Mouse (Mus musculus) midbrain, embryonic 12.5 days (tissue): ENCODE measurements around the gene Srgn. TPM values are rescaled to one million over a fixed set of nuclear protein-coding genes. Genes with fewer than 3 reads are reported as not detected.
"Not testable (repeated sequence)": the region's sequence is repeated elsewhere in the genome, so short reads cannot be mapped to it uniquely, and the experiment has no call there.

Experiments used
- ATAC-seq: fragments of 200-750 bp; cut with Nextera tagmentation; 2 replicates; pipeline ENCODE4 v1.8.0; 2017; ENCODE audit warnings: low read depth, moderate TSS enrichment, moderate library complexity; ENCODE audit not compliant: low FRiP score
- H3K27ac ChIP-seq: fragments of 300-500 bp; sonication (generic); replicated peaks from 2 replicates; pipeline ENCODE4 v1.5.1; 2016; ENCODE audit warnings: mild to moderate bottlenecking
- H3K27me3 ChIP-seq: fragments of 300-500 bp; sonication (generic); 2 replicates; pipeline ENCODE4 v1.6.1; 2016; ENCODE audit warnings: mild to moderate bottlenecking
- H3K36me3 ChIP-seq: fragments of 300-500 bp; sonication (generic); 2 replicates; pipeline ENCODE4 v1.6.1; 2016
- H3K4me1 ChIP-seq: fragments of 300-500 bp; sonication (generic); 2 replicates; pipeline ENCODE4 v1.6.1; 2016
- H3K4me2 ChIP-seq: fragments of 300-500 bp; sonication (generic); replicated peaks from 2 replicates; pipeline ENCODE4 v1.6.1; 2016; ENCODE audit warnings: mild to moderate bottlenecking, moderate library complexity
- H3K4me3 ChIP-seq: fragments of 300-500 bp; sonication (generic); 2 replicates; pipeline ENCODE4 v1.5.1; 2016; ENCODE audit warnings: mild to moderate bottlenecking
- H3K9ac ChIP-seq: fragments of 300-500 bp; sonication (generic); replicated peaks from 2 replicates; pipeline ENCODE4 v1.6.1; 2016; ENCODE audit warnings: mild to moderate bottlenecking, moderate library complexity
- H3K9me3 ChIP-seq: fragments of 300-500 bp; sonication (generic); 2 replicates; pipeline ENCODE4 v1.6.1; 2016; ENCODE audit warnings: mild to moderate bottlenecking
- whole genome bisulfite sequencing: fragments of 180-500 bp; shearing (Covaris S2); methylation state at CpG from one replicate; pipeline ENCODE4 v1.1.7; 2016; 5-methylcytosine and 5-hydroxymethylcytosine counted together
- polyA plus RNA-seq: library from polyadenylated mRNA; unstranded; fragments of >200 nt; fragmentation: Nextera tagmentation; extraction: Ambion mirVana; gene quantifications from 2 replicates; pipeline ENCODE4 v1.2.1, GENCODE M21; 2016

Gene Srgn
- polyA plus RNA-seq, 1 experiment from 2014 or later = 6.6 TPM

DNA sequence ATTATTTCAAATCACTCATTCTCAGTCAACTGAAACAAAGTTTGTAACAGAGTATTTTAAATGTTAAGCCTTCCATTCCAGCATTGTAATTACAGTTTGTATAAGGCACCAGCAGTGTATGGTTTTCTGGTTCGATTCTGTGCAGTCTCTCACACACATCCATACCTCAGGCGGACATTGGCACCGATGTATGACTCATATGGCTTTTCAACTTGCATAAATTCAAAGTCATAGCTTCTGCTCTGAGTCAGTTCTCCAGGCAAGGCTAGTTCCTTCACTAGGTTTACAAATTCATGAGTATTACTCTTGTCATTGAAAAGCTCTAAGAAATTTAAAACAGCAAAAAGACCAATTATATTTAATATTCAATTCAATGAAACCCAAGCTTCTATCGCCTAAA lies 57.5 kb downstream of the Srgn start:
- H3K4me3 ChIP-seq = no peak overlapping the region
- no peak overlapping the region for H3K4me2 ChIP-seq
- H3K9ac ChIP-seq = no peak overlapping the region
- no peaks in the 10 kb centered on the region for H3K4me1 ChIP-seq
- no peak for ATAC-seq
- H3K27me3 ChIP-seq = no peaks in the 10 kb centered on the region
- H3K9me3 ChIP-seq = no peaks in the 10 kb centered on the region
- H3K27ac ChIP-seq = no peak overlapping the region
- 93% methylated on average over 4 of the region's 4 CpGs for WGBS
- 0 out of 2 replicates have a peak, but pooled peaks cover 11% of the 10 kb centered on the region for H3K36me3 ChIP-seq

DNA sequence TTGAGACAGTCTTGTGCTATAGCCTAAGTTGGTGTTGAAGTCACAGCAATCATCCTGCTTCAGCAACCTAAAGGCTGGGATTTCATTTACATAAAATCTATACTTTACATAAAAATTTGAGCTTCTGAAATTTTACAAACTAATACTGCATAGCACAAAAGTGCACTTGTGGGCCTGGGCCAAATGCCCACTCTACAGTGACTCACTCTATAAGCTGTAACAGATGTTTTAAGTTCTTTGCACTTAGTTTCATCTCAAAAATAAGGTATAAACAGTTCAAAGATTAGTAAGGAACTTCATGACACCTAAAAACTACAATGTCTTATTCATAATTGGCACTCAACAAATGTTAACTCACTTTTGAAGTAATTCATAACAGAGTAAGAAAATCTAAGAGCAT lies 65.9 kb downstream of the Srgn start:
- H3K27ac ChIP-seq = no peak overlapping the region
- H3K4me2 ChIP-seq = no peak overlapping the region
- no peaks in the 10 kb centered on the region for H3K4me1 ChIP-seq
- ATAC-seq = no peak
- no peaks in the 10 kb centered on the region for H3K9me3 ChIP-seq
- no peaks in the 10 kb centered on the region for H3K27me3 ChIP-seq
- no peak overlapping the region for H3K9ac ChIP-seq
- peaks cover 56% of the 10 kb centered on the region for H3K36me3 ChIP-seq
- no peak overlapping the region for H3K4me3 ChIP-seq

DNA sequence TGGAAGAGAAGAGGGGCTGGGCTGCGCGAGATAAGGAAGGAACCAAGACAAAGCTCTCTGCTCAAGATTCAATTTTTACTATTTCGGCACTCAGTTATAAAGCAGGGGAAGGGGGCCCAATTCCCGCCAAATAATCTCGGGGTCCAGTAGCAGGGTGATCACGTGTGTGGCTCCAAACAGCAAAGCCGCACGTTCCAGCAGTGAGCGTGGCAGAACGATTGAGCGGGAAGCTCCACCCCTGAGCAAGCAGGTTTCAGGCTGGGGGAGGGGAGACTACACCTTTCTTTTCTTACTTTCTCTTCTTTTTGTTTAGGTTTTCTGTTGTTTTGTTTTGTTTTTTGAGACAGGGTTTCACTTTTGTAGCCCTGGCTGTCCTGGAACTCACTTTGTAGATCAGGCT lies 75.2 kb downstream of the Srgn start:
- Histone ChIP-seq H3K36me3 (peaks cover 28% of the 10 kb centered on the region), H3K4me1 (peaks cover 16% of the 10 kb centered on the region)
- not testable (repeated sequence) for ATAC-seq, H3K27ac ChIP-seq, H3K9me3 ChIP-seq, H3K4me2 ChIP-seq, H3K27me3 ChIP-seq, H3K4me3 ChIP-seq, H3K9ac ChIP-seq
- WGBS = 74% methylated on average over 11 of the region's 11 CpGs

DNA sequence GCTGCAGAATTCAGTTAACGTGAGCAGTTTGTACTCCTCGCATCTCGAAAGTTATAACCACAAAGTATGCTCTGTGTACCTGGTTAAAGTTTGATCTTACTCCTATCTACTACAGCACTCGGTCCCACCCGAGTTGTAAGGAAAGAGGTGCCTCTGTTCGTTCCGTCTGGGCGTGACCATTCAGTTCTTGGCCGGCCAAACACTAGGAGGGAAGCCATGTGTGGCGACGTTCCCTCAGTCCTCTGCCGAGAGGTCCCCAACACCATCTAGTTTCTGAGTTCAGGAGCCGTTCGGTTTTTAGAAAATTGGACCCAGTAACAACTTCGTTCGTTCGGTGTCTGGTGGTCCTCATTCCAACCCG lies 77.0 kb downstream of the Srgn start:
- Histone ChIP-seq H3K27ac (peak overlapping the region; percentile 80), H3K4me1 (peaks cover 16% of the 10 kb centered on the region), H3K9me3 (no peaks in the 10 kb centered on the region), H3K4me3 (peak overlapping the region; percentile 94), H3K36me3 (peaks cover 32% of the 10 kb centered on the region), H3K9ac (peak overlapping the region; percentile 28; the same call in 1 of the 2 replicates), H3K4me2 (peak overlapping the region; percentile 78), H3K27me3 (no peaks in the 10 kb centered on the region)
- WGBS = 36% methylated on average over 18 of the region's 18 CpGs
- ATAC-seq = no peak; the same call in 1 of the 2 replicates

DNA sequence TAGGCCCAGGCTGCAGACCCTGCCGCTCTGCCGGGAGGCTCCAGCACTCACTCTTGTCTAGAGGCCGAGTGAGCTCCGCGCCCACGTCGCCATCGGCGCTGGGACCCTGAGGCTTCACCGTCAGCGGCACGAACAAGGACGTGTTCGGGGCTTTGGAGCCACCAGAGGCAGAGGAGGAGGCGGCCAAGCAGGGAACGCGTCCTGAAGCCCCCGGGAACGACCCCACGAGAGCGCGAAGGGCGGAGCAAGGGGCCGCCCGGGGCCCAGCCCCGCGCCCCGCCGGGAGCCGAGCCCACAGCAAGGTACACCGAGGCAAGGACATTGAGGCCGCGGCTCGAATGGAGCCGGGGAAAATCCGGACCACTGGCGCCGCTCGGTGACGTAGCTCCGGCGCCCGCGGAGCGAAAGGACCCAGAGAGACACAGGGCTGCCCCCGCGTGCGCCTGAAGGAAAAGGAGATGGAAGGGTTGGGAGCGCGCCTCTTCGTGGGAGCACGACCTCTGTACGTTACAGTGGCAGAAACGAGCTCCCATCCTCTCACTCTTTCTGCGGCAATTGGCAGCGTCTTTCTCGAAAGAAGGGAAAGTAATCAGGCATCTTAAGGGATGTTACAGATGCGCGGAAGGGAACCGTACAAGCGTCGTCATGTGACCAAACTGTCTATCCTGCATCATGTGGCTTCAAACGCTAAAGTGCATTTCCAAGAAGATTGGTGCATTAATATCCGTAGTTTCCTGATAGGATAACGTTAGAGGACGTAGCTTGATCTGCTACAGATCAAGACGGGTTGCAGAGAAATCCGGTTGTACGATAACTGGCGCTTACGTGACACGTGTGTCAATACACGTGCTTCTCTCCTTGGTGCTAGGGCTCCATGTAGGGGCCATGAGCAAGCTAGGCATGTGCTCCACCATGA lies 77.6 kb downstream of the Srgn start, which contains the start of the genes 4930507D05Rik and Supv3l1:
TSS of gene 4930507D05Rik (plus strand) at position 126 of the 916 bp plus-strand sequence.
TSS of gene Supv3l1 (minus strand) at position 375 of the 916 bp plus-strand sequence.
- H3K4me2 ChIP-seq = peak within 1 kb of the TSS; percentile 78
- peak within 1 kb of the TSS; percentile 94 for H3K4me3 ChIP-seq
- peak within 1 kb of the TSS; percentile 80 for H3K27ac ChIP-seq
- ATAC-seq = peak; percentile 86
- H3K4me1 ChIP-seq = peaks cover 16% of the 10 kb centered on the region
- H3K27me3 ChIP-seq = no peaks in the 10 kb centered on the region
- peak within 1 kb of the TSS; percentile 95 for H3K9ac ChIP-seq
- no peaks in the 10 kb centered on the region for H3K9me3 ChIP-seq
- H3K36me3 ChIP-seq = peaks cover 34% of the 10 kb centered on the region
- under 1% methylated on average over 73 of the region's 73 CpGs for WGBS

Other genes with a start within 250 kb of the Srgn start
- gene Hk1, start 147.5 kb downstream of the Srgn start, polyA plus RNA-seq = 40.6 and 44.5 TPM in 2 replicates
- gene Hkdc1, start 105.0 kb downstream of the Srgn start, polyA plus RNA-seq = 0.18 and 0.52 TPM in 2 replicates
- gene 4930507D05Rik, start 78.0 kb downstream of the Srgn start, polyA plus RNA-seq = 1.1 and 1.3 TPM in 2 replicates
- gene Supv3l1, start 77.7 kb downstream of the Srgn start, polyA plus RNA-seq = 27.9 and 29.2 TPM in 2 replicates
- gene Vps26a, start 40.6 kb downstream of the Srgn start, polyA plus RNA-seq = 80.7 and 84.2 TPM in 2 replicates
- 66.3 and 73.1 TPM in 2 replicates for gene Kif1bp, start 51.0 kb upstream of the Srgn start, polyA plus RNA-seq
- 27.4 and 29.2 TPM in 2 replicates for gene Ddx21, start 74.8 kb upstream of the Srgn start, polyA plus RNA-seq
- gene Ddx50, start 123.8 kb upstream of the Srgn start, polyA plus RNA-seq = 122 and 137 TPM in 2 replicates
- 2.1 and 2.8 TPM in 2 replicates for gene Stox1, start 198.7 kb upstream of the Srgn start, polyA plus RNA-seq